Mouse (Mus musculus) liver, postnatal 0 days (tissue): Measurements from ENCODE around the gene Mmgt2.

Experiments
- CTCF ChIP-seq: sonication (generic); IDR thresholded peaks from 2 replicates; pipeline ENCODE4 v1.5.1; 2016; ENCODE audit warnings: antibody characterized with exemption, low read depth
- EP300 ChIP-seq: IDR thresholded peaks from 2 replicates; pipeline ENCODE4 v1.6.1; 2016; ENCODE audit warnings: antibody characterized with exemption, low read depth, mild to moderate bottlenecking

- TF ChIP-seq CTCF (no peak), EP300 (no peak)
Observed at GRCm38 (mm10) chr11:62660885-62661284, 12.4 kb downstream of the Mmgt2 start.
